Mouse (Mus musculus) layer of hippocampus, adult 18-20 months (tissue): ENCODE measurements at regions not wholly inside any gene's neighbourhood (a gene's known extent, or its start where the extent isn't known, plus 50 kb on each side); places are given as distances from the start of the nearest gene placed in this dataset.
"Not testable (repeated sequence)": the region's sequence is repeated elsewhere in the genome, so short reads cannot be mapped to it uniquely, and the experiment has no call there.

Experiments
- DNase-seq, 2 experiments: peaks; one replicate each; pipeline ENCODE4 v3.0.0; 2022; ENCODE audit warnings: low spot score in 2 of 2

- no peak for DNase-seq
Measured at GRCm38 (mm10) chrX:159066212-159066611, 143.9 kb upstream of the Rps6ka3 start.

GRCm38 (mm10) chrX:159072647-159073046 lies 137.5 kb upstream of the Rps6ka3 start:
- DNase-seq: no peak

GRCm38 (mm10) chrX:159073533-159073932 lies 136.6 kb upstream of the Rps6ka3 start:
- no peak for DNase-seq

DNA sequence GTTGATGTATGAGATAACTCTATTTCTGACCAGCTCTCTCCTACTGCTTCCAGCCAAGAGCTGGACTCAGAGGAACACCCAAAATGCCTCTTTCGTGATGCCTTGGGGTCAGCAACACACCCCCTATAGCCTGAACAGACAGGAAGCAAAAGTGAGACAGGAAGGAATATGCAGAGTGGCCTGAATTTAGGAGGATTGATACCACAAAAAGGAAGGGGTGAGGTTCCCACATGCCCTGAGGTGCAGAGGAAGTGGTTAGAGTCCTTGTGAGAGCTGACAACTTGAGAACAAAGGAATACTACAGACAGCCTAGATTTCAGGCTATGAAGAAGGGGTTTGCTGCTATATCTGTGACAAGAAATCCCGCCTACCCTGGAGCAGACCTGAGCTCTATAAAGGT lies 129.6 kb upstream of the Rps6ka3 start:
- DNase-seq: no peak

- DNase-seq: not testable (repeated sequence)
Measured at GRCm38 (mm10) chrX:159110651-159111050, 99.5 kb upstream of the Rps6ka3 start.

GRCm38 (mm10) chrX:159116210-159116609 lies 93.9 kb upstream of the Rps6ka3 start:
- no peak for DNase-seq

DNA sequence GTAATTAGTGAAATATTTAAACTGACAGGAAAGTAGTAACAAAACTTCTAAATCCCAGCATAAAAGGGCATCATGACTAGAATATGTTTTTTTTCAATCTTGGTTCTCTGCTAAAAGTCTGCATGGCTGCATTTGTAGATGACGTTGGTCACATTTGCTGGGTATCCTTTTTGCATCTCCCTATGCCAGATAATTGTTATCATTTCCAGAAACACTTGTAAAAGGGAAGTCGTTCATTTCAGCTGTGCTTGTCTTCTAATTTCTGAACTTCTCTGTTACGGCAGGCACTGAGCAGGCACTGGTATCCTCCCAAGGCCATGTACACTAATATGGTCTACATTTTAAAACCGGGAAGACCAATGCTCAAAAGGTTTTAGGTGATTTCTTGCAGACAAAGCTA lies 69.6 kb upstream of the Rps6ka3 start:
- no peak for DNase-seq

DNA sequence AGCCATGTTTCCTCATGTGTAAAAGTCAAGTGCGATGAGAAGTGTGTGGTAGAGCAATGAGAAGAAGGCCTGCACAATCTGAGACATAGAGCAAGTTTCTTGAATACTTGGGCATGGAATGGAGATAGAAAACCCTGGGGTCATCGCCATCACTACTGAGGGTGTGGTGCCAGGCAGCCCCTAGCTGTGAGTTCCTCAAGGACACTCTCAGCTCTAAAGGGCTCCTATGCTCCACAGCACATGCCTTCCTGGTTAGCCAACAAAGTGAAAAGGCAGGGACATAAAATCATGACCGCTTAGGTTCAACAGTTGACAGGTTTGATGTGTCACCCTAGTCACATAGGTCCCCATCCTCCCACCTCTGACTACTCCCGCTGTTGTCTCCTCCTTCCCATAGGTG lies 66.8 kb upstream of the Rps6ka3 start:
- DNase-seq: no peak

DNA sequence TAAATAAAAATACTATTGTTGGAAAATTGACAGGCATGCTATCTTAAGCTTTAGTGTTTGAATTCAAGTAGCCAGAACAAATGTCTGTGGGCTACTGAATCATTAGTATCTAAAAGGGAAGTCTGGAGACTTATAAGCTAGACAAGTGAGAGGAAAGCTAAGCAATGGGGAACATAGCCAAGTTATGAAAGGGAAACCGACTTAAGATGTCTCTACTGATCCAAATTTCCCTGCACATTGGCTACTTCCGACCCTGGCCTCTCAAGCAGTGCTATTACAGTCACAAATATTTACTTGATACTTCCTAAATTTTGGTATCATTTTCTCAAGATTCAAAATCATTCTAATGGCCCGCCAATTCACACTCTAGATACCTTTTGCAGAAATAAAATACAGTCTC lies 65.4 kb upstream of the Rps6ka3 start:
- DNase-seq: no peak

GRCm38 (mm10) chrX:159145212-159145611 lies 64.9 kb upstream of the Rps6ka3 start:
- no peak for DNase-seq

- DNase-seq: no peak
Measured at GRCm38 (mm10) chrX:159155786-159156185, 54.3 kb upstream of the Rps6ka3 start.

DNA sequence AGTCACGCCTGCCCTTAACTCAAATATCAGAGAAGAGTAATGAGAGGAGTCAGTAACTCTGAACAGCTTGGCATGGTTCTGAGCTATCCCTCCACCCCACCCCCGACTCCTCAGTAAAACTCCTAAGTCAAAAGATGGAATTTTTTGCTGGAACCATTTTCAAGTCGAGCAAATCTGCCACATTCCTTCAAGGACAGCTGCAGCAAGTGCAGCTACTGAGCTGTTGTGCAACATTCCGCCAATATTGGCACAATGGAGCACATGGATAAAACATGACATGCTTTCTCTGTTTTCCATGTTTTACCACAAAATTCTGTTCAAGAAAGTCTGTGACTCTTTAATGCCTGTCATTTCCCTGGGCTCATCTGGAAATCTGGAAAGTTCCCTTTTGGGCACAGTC lies 53.1 kb upstream of the Rps6ka3 start:
- DNase-seq: peak in 1 of 2 experiments; percentile 11

GRCm38 (mm10) chrX:159159727-159160126 lies 50.4 kb upstream of the Rps6ka3 start:
- no peak for DNase-seq
